Mouse (Mus musculus): ENCODE measurements at regions not wholly inside any gene's neighbourhood (a gene's known extent, or its start where the extent isn't known, plus 50 kb on each side); places are given as distances from the start of the nearest gene placed in this dataset.

DNA sequence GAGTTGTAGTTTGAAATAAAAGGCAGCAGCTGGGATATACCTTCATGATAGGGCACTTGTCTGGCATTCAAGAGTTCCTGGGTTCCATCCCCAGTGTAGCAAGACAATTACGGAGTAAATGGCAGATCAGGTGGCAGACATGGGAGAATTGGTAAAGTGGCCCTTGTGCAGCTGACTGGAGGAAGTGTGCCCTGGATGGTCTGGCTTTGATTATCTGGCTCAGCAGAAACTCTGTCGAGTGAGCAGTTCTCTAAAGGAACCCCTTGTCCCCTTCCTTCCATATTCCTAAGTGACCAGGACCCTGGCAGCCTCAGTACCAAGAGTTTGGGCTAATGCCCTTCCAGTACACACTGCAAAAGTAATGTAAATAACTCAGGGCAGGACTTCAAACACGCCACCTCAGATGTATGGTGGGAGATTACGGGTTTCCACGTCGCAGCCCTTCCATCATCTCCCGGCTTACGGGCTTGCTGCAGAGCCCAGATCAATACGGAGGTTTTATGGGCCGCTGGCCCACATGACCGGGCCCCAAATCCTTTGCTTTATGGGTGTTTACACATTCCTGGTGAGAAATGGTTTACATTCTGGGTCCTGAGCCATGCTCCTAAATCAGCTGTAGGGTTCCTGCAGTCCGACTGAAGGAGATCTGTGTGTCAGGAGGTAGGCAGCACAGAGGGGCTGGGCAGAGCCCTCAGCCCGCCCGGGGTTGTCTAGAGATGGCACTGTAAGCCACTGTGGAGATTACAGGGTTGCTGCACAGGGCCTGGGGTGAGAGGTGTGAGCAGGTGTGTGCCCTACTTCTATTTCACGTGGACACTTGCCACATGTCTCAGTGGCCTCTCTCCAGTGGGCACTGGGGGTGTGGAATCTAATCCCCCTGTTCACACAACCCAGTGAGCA lies 50.4 kb upstream of the Hand1 start:
- Histone ChIP-seq H3K9me3 (replicated peaks; ENCODE audit: control insufficient read depth, insufficient read depth, low read length, poor library complexity, severe bottlenecking) (no peaks in the 10 kb centered on the region), H3K9ac (ENCODE audit: low read depth, poor library complexity, severe bottlenecking) (no peak overlapping the region), H3K4me3 (ENCODE audit: low read depth, low read length) (no peak overlapping the region), H3K27me3 (ENCODE audit: control insufficient read depth, insufficient read depth, low read length, poor library complexity, severe bottlenecking) (no peaks in the 10 kb centered on the region), H3K4me1 (ENCODE audit: control insufficient read depth, insufficient read depth, low read length) (no peaks in the 10 kb centered on the region), H3K36me3 (ENCODE audit: control insufficient read depth, insufficient read depth, low read length, poor library complexity, severe bottlenecking) (no peaks in the 10 kb centered on the region), H3K27ac (ENCODE audit: insufficient read depth, low read length) (no peak overlapping the region)
- no peak for TF ChIP-seq CTCF (IDR thresholded peaks at IDR 0.05; ENCODE audit: low read depth, low read length)
- no peak for TF ChIP-seq EP300 (IDR thresholded peaks at IDR 0.05; ENCODE audit: insufficient read depth, low read depth, low read length)
- TF ChIP-seq POLR2A (IDR thresholded peaks at IDR 0.05; ENCODE audit: insufficient read depth, low read length) = no peak

Data from ES-Bruce4 (cell line).